Mouse (Mus musculus): ENCODE results near the gene Zbtb38. TPM values are rescaled to one million over a fixed set of nuclear protein-coding genes. Genes with fewer than 3 reads are reported as not detected.
A peak's percentile ranks its signal among the peaks of the same experiment; 100 is the strongest.

The Zbtb38 gene
- total RNA-seq, 2 experiments from 2014 or later = 57.6 to 58.8 TPM

DNA sequence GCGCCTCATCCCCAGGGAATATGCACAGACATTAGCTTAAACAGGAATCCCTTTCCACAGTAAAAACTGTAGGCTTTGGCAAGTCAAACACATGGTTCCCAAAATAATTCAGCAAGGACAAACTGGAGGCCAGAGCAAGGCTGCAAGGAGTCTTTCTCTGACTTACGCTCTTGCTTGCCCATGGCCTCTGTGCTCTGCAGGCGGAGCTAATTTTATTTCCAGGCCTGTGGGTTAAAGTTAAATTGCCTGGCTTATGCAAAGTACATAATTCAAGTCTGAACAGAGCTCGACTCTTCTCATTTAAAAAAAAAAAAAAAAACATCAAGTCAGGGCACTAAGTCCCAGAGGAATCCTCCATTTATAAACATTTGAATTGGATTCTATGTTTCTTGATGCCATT is 16.7 kb downstream of the Zbtb38 start:
- DNase-seq (ENCODE audit: low spot score in 2 of 2) = no peak
- intact Hi-C loops (cut with DNase I) = no loop called here

DNA sequence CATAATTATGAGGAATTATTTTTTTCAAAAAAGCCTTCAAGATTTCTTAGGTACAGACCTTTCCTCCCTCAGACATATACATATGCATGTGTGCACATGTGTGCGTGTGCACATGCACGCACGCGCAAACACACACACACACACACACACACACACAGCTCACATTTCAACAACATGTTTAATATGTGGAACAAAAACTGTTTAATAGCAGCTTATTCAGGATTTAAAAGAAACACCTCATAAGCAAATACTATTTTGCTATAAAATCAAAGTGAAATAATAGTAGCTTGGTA is 19.3 kb downstream of the Zbtb38 start:
- intact Hi-C loops (cut with DNase I) = loop anchor here (5.0 kb wide), 1 partner anchor 89 kb away; no protein-coding TSS in a partner anchor

DNA sequence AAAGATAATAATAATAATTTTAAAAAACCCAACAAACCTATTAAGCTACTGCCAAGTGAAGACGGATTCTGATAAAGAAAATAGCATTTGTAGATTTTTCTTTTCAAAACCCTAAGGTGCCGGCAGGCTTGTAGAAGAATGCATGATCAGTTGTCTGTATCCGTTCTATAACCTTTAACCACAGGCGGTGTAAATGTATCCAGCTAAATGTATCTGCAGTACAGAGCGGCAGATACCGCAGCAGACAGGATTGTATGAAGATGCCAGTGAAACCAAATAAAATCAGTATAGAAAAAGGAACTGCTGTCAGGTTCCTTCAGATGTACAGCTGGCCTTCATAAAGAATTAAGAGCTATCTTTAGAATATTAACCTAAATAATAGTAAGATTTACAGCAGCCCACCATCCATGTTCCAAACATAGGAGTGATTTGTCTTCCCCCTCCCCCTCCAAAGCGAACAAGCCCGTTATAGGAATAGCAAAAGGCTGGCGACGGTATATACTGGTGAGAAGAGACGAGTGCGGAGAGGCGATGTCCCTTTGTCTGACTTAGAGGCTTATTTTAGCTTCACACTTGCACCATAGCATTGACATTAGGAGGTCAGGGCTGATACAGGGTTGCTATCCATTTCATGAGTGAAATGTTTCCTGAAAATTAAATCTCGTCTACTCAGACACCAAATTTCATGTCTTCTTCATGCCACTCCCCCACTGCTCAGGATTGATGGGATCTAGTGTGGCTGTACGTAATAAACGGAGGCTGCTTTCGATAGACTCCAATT is 19.8 kb downstream of the Zbtb38 start:
- intact Hi-C loops (cut with DNase I) = loop anchor here (5.0 kb wide), 1 partner anchor 89 kb away; no protein-coding TSS in a partner anchor
- peak in 1 of 2 experiments; percentile 70 for DNase-seq (ENCODE audit: low spot score in 2 of 2)

More for the DNA sequence above, 19.3 kb downstream of the Zbtb38 start:
- DNase-seq (ENCODE audit: low spot score in 2 of 2) = no peak

DNA sequence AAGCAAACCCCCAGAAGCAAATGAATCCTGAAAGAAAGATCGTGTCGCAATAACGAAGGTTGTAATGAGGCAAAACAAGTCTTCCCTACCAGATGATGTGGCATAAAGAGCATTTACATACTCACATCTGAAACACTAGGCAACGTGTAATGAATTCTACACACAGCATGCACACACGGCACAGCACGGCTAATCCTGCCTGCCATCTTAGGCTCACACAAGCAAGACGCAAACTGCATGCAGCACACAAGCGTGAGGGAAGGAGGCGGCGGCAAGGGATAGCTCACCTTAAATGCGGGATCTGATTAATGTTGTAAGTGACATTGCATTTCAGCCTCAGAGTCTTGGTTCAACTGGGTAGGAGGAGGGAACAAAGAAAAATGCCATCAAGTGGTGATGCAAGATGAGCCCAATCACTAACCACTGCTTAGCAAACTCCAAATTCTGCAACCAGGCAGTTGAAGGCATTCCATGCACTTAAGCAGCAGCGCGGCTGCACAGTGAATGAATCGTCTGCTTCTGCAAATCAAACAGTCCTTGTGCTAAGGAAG is 20.6 kb downstream of the Zbtb38 start:
- intact Hi-C loops (cut with DNase I) = loop anchor here (5.0 kb wide), 1 partner anchor 90 kb away; no protein-coding TSS in a partner anchor
- DNase-seq (ENCODE audit: low spot score in 2 of 2) = peak; percentile 68 to 79

DNA sequence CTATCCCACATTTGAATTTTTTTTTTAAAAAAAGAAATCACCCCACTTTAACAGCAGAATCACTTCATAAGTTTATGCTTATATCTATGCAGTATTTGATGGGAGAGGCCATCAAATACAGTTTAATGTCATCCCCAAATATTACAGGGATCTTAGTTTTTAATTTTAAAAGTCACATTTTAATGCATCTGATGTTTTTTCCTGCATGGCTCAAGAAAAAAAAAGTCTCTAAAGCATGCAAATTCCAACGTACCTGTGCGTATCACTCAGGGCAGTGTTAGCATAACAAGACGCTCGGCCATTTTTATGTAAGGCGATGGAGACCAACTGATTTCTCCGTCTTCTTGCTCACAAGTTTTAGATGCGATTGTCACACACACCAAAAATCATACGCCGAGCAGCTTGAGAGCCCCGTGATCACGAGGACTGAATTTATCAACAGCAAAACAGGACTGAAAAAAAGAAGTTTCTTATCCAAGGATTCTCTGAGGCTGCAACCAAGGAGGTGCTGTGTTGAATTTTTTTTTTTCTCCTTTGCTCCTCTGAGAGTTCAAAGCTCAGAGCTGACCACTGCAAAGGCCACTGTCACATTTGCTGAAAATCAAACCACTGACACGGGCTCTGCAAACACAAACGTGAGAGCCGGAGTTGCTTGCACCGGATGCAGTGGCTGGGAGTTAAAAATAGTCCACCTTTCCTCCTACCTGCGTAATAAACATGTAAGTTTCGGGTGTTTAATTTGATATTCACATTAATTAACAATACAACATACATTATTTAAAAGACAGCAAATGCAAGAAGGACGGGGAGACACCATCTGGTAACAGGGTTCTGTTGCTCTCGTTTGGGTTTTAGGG is 21.4 kb downstream of the Zbtb38 start:
- peak in 1 of 2 experiments; percentile 53 for DNase-seq (ENCODE audit: low spot score in 2 of 2)
- intact Hi-C loops (cut with DNase I) = loop anchor here (5.0 kb wide), 1 partner anchor 91 kb away; no protein-coding TSS in a partner anchor

DNA sequence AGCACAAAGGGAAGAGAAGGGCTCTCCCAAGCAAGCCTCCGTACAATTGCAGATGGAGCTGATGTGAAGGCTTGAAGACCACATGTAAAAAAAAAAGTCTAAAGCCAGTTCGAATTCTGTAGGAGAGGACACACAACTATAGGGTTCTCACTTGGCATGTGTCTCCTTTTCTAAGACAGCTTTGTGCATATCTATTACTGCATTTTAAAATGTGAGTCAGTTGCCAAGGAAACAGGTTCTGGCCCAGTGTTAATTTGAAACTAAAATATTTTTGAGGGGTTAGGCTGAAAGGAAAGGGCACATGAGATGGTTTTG is 22.4 kb downstream of the Zbtb38 start:
- peak in 1 of 2 experiments; percentile 61 for DNase-seq (ENCODE audit: low spot score in 2 of 2)
- intact Hi-C loops (cut with DNase I) = loop anchor here (1.0 to 5.0 kb wide), 2 partner anchors 40 to 92 kb away; no protein-coding TSS in a partner anchor

DNA sequence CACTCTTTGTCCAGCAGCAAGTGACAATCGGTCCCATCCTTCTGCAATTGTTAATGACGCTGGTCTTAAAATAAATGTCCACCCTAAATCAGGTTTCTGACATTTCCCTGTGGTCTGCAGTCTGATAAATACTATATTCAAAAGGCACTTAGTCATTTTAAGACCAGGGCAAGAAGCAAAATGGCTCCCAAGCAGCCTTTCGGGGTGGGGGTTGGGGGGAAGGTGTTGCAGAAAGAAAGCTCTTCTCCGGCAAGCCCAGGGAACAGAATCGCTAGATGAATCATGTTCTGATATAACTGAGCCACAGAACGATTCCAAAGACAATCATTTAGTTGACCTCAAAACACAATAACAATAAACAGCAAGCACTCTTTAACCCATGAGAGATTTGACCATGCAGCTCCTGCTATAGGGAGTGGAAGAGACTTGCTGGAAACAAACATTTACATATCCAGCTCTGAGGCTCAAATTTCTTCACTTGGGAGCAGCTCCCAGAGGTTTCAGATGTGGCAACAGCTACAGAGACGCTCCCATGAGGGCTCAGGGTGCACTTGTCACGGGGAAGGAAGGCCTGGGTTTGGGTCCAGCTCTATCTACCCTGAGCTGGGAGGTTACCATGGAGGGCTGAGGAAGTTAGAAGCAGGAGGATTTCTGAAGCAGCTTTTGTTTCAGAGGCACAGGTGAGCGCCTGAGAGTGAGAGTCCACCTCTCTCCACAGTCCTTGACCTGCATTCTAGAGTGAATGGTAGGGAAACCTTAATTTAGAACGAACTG is 22.9 kb downstream of the Zbtb38 start:
- peak in 1 of 2 experiments; percentile 76 for DNase-seq (ENCODE audit: low spot score in 2 of 2)
- intact Hi-C loops (cut with DNase I) = loop anchor here (1.0 to 5.0 kb wide), 2 partner anchors 39 to 93 kb away; no protein-coding TSS in a partner anchor

DNA sequence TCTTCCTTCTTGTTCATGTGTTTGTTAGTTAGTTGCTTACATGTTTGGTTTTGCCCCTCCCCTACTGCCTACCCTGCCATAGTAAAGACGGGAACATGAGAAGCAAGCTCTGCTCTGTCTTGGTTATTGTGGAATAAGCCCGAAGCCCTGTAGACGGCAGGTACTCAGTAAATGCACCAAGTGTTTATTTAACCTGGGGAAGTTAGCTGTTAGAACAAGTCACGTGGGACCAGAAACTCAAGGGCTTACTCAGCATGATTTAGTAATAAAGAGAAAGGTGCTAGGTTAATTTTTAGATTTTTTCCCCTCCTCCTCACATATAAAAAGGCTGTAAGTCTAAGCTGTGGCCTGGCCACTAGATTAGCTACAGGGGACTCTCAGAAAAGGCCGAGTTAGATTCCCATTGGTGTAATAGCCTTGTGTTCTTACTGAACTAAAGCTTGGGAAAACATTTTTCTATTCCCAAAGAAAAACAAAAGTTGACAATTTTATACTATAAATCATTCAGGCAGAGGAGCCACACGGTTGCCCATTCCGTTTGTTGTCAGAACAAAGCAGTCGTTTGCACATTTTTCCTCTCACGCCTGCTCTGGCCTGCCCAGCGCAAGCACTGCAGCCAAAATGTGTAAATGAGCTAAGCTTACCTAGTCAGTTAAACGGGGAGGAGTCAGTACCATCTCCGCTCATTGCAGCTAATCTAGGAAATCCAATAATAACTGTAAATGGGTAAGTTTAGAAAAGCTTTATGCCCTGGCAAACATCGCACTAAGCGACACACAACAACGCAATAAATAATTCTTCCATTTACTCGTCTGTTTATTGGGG is 24.1 kb downstream of the Zbtb38 start:
- DNase-seq (ENCODE audit: low spot score in 2 of 2) = no peak
- intact Hi-C loops (cut with DNase I) = no loop called here

DNA sequence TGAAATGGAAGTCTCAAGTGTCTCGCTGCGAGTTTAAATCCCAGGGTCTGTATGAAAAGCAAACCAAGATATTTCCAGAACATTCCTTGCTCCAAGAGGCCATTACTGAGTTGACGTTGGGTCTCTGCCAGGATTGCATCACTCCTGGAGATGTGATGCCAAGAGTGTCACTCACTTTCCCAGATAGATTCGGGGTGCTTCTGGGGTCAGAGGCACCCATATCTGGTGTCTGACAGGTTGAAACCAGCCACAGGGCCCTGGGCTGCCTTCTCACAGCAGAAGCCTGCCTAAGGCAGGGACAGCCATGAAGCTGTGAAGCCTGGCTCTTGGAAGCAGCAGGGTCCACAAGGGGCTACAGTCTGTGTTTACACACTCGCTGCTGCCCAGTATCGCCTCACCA is 24.9 kb downstream of the Zbtb38 start:
- DNase-seq (ENCODE audit: low spot score in 2 of 2) = no peak
- intact Hi-C loops (cut with DNase I) = no loop called here

DNA sequence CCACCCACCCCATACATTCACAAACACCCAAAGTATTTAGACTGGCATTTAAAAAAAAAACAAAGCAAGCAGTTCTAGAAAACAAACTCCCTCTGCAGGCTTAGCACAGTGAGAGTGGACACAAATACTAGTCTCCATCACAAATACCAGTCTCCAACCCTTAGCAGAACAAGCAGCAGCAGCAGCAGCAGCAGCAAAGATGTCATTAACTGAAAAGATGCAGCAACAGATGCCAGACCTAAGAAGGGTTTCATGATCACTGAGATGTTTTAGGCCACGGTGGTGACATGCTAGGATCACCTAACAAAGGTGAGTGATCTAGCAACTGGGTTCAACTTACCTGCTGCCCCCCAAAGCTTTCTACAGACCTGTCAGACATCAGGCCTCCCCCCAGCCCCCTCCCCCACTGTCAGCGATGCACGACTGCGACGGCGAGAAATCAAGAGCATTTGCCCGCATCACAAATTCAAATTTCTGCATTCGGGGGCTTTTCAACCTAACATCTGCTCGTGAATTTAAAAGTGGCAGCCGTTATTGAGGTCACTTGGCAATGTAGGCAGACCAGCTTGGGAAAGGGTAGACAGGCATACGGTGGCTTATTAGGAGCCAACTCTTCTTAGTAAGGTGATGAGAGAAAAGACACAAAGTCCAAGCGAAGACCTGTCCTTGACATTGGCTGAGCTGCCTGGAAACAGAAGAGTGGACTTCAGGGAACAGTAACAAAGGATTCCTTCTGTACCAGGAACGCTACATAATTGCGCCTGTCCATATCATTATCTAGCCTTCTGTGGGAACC is 26.1 kb downstream of the Zbtb38 start:
- intact Hi-C loops (cut with DNase I) = loop anchor here (1.0 kb wide), 1 partner anchor 126 kb away; no protein-coding TSS in a partner anchor
- DNase-seq (ENCODE audit: low spot score in 2 of 2) = no peak

DNA sequence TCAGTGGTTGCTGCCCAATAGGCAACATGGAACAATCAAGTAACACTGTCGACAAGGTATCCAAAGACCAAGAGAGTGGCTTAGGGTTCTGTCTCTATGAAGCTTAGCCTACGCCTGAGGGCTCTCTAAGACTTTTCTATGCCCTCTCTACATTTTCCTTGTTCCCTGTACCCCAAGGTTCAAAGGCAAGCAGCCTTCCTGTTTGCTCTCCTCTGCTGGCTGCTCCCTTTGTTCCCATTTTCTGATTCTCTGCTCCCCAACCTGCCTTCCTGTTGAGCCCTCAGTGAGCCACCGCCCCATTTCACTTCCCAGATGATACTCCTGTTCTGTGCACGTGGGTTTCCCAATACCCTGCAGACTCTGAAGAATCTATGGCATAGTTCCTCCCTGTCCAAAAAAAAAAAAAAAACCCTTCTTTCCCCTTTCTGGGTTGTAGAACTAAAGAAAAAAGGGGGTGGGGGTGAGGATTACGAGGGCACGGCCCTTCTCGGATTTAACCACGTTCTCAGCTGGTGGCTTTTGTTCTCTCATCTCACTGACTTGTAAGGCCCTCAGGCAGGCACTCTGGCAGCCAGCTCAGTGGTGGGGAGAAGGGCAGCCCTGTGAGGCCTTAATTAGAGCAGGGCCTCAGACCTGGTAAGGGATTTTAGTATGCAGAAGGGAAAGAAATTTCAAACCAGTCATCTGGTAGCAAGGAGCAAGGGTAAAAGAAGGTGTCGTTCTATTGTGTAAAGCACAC is 26.9 kb downstream of the Zbtb38 start:
- no peak for DNase-seq (ENCODE audit: low spot score in 2 of 2)
- intact Hi-C loops (cut with DNase I) = loop anchor here (1.0 kb wide), 1 partner anchor 127 kb away; no protein-coding TSS in a partner anchor

DNA sequence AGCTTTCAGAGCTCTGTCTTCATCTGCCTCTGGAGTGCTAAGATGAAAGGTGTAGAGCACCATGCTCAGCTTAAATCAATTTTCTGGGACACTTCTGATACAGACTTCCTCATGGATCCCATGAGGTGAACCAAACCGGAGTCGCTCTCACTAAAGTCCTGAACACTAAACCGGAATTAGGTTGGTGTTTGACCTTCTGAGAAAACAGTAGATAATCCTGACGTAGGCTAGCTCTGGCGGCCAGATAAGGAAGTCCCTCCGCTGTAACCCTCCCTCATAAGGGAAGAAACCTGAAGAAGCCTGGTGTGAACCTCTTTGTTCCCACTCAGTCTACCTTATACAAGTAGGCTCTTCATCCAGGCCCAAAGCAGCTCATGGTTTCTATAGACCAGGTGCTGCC is 29.0 kb downstream of the Zbtb38 start:
- no peak for DNase-seq (ENCODE audit: low spot score in 2 of 2)
- intact Hi-C loops (cut with DNase I) = no loop called here

DNA sequence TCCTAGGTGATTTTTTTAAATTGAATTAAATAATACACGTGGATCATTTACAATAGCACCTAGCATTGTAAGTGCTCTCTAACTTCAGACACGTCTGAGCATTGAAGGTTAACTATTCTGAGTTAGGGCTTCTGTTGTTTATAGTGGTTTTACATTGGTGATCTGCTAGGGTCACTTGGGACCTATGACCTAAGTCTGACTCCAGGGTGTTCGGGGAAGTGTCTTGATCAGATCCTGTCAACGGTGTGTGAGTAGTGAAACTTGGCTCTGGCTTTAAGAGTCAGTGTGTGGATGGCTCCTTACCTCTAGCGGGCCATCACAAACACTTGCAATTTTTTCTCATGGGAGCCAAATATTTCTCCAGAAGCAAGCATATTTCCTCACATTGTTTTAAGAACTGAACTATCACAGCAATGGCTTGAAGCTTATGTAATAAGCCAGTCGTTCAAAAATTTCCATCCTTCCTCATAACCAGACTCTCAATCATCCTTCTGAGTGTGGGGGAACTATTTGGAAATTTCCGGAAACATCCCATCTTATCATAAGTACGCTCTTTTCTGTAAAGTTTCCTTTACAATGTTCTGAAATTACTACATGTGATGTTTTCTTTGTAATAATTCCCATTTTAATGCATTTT is 31.4 kb downstream of the Zbtb38 start:
- intact Hi-C loops (cut with DNase I) = no loop called here
- no peak for DNase-seq (ENCODE audit: low spot score in 2 of 2)

DNA sequence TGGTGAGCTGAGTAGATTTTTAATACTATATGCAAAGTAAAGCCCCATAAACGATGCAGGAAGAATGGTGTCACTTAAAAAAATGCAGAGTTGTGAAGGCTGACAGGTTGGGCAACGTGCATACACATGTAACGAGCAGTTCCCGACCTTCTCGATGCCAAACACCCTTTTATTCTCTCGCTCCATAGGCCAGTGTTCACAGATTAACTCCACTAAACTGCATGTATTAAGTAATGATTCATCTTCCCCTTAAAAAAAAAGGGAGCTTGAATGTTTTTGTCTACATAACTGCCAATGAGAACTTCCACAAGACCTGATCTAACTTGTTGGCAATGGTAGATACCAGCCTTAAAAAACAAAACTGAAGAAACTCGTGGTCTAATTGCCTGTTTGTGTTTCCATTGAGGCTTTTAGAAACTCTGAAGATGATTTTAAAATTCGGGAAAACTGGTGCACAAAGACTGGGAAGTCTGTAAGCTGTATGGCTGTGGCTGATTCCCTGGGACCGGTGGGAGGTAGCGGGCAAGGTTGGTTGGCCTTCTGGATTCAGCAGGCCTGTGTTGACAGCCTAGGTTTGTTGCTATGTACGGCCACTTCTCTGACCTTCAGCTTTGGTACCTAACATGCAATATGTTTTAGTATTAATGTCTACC is 32.0 kb downstream of the Zbtb38 start:
- intact Hi-C loops (cut with DNase I) = no loop called here
- no peak for DNase-seq (ENCODE audit: low spot score in 2 of 2)

DNA sequence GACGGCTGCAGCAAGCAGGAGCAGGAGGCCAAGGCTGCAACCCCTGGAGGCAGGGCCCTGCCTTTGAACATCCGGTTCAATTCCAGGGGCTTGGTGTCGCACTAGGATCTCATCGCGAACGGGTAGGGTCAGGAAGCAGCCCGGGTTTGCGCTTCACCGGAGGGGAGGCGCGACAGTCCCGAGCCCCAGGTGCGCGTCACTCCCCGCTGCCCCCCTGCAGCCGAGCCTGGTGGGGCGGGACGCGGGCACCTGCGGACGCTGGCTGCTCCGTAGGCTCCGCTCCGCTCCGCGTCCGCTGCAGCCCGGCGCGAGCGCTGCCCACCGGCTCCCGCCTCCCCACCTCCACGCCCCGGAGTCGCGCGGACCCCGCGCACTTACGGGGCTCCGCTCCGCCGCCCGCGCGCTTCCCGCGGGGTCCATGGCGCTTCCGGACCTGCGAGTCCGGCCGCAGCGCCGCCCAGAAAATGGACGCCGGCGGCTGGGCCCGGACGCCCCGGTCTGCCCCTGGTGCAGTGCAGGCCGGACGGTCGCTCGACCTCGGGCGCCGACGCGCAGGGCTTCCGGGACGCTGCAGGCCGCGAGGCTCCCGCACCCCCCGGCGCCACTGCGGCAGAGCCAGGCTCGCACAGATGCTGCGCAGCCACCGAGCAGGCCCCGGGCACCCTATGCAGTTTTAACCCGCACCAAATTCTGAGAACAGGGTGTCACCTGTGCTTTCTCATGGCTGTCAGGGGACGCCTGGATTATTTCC is 33.0 kb downstream of the Zbtb38 start:
- DNase-seq (ENCODE audit: low spot score in 2 of 2) = peak in 1 of 2 experiments; percentile 65
- intact Hi-C loops (cut with DNase I) = no loop called here

DNA sequence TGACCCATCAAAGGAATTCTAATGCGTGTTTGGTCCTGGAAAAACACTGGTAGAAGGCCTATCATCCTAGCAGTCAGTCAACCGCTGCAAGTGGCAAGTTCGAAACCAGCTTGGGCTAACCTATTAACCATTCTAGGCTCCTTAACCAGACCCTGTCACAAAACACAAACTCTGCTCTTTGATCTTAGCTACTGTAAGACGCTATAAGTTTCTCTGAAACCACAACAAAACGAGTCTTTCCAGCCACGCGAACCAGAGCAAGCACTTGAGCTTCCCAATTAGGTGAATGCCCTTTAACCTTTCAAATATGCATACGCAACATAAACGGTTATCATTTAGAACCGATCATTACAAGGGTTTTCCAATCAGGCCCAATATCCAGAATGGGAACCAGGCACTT is 33.7 kb downstream of the Zbtb38 start:
- intact Hi-C loops (cut with DNase I) = no loop called here
- DNase-seq (ENCODE audit: low spot score in 2 of 2) = no peak
